Mouse (Mus musculus) heart, embryonic 15.5 days (tissue): Measurements from ENCODE around the gene Limd1. TPM values are rescaled to one million over a fixed set of nuclear protein-coding genes. Genes with fewer than 3 reads are reported as not detected.

ENCODE experiments used
- ATAC-seq: fragments of 200-750 bp; cut with Nextera tagmentation; replicated peaks from 2 replicates; pipeline ENCODE4 v1.8.0; 2017; ENCODE audit warnings: low read depth, moderate TSS enrichment; ENCODE audit not compliant: insufficient number of reproducible peaks, insufficient read depth, low FRiP score
- H3K27ac ChIP-seq: fragments of 300-500 bp; sonication (generic); 2 replicates; pipeline ENCODE4 v1.5.1; 2015; ENCODE audit warnings: mild to moderate bottlenecking, inconsistent platforms
- H3K27me3 ChIP-seq: fragments of 300-500 bp; sonication (generic); 2 replicates; pipeline ENCODE4 v1.6.1; 2015; ENCODE audit warnings: inconsistent platforms
- H3K36me3 ChIP-seq: fragments of 300-500 bp; sonication (generic); 2 replicates; pipeline ENCODE4 v1.6.1; 2015; ENCODE audit warnings: mild to moderate bottlenecking, inconsistent platforms
- H3K4me1 ChIP-seq: fragments of 300-500 bp; sonication (generic); replicated peaks from 2 replicates; pipeline ENCODE4 v1.6.1; 2015; ENCODE audit warnings: inconsistent platforms
- H3K4me2 ChIP-seq: fragments of 300-500 bp; sonication (generic); 2 replicates; pipeline ENCODE4 v1.6.1; 2015; ENCODE audit warnings: inconsistent platforms, mild to moderate bottlenecking, moderate library complexity
- H3K4me3 ChIP-seq: fragments of 300-500 bp; sonication (generic); 2 replicates; pipeline ENCODE4 v1.5.1; 2015; ENCODE audit warnings: mild to moderate bottlenecking, inconsistent platforms
- H3K9ac ChIP-seq: fragments of 300-500 bp; sonication (generic); 2 replicates; pipeline ENCODE4 v1.6.1; 2015; ENCODE audit warnings: mild to moderate bottlenecking, inconsistent platforms
- H3K9me3 ChIP-seq: fragments of 300-500 bp; sonication (generic); replicated peaks from 2 replicates; pipeline ENCODE4 v1.6.1; 2016; ENCODE audit warnings: inconsistent platforms
- WGBS: fragments of 180-500 bp; shearing (Covaris S2); methylation state at CpG from one replicate; pipeline ENCODE4 v1.1.7; 2015; ENCODE audit warnings: mixed read lengths; 5-methylcytosine and 5-hydroxymethylcytosine counted together
- polyA plus RNA-seq: library from polyadenylated mRNA; unstranded; fragments of >200 nt; fragmentation: Nextera tagmentation; extraction: Ambion mirVana; gene quantifications from 2 replicates; pipeline ENCODE4 v1.2.1, GENCODE M21; 2015

Gene Limd1
- polyA plus RNA-seq, 1 experiment from 2014 or later: 50.3 TPM

- Histone ChIP-seq H3K27me3 (no peaks in the 10 kb centered on the region), H3K4me3 (no peak overlapping the region), H3K4me2 (0 out of 2 replicates have a peak overlapping the region, but pooled peaks have one; percentile 96), H3K9me3 (no peaks in the 10 kb centered on the region), H3K27ac (no peak overlapping the region), H3K9ac (no peak overlapping the region), H3K36me3 (peaks cover 15% of the 10 kb centered on the region), H3K4me1 (peaks cover 87% of the 10 kb centered on the region)
- ATAC-seq: no peak
- 80% methylated on average over 3 of the region's 3 CpGs for WGBS
Measured at GRCm38 (mm10) chr9:123484830-123485229, 6.3 kb downstream of the Limd1 start.

- H3K4me2 ChIP-seq: no peak overlapping the region
- H3K9me3 ChIP-seq: no peaks in the 10 kb centered on the region
- no peak overlapping the region for H3K27ac ChIP-seq
- H3K27me3 ChIP-seq: no peaks in the 10 kb centered on the region
- WGBS: 80% methylated on average over 4 of the region's 4 CpGs
- peaks cover 15% of the 10 kb centered on the region for H3K36me3 ChIP-seq
- no peak overlapping the region for H3K9ac ChIP-seq
- peaks cover 87% of the 10 kb centered on the region for H3K4me1 ChIP-seq
- H3K4me3 ChIP-seq: no peak overlapping the region
- ATAC-seq: no peak
Measured at GRCm38 (mm10) chr9:123485561-123485960, 7.1 kb downstream of the Limd1 start.

DNA sequence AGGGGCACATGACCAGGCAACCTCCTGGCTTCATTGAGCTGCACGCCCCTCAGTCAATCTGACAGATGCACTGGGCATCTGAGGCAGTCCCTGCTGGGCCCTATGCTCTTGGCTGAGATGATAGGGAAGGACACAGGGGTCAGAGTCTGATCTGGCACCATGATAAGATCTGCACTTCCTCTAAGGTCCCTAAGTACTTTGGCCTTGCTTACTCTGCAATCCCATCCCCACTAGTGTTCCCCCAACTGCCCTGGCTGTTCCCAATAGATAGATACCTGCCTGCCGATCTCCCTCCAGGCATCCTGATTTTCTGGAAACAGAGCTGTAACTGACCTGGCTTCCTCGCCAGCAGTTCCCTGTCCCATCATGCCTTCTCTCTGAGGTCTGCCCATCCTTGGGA is 8.1 kb downstream of the Limd1 start:
- Histone ChIP-seq H3K27ac (peak overlapping the region; percentile 6; the same call in 1 of the 2 replicates), H3K36me3 (peaks cover 15% of the 10 kb centered on the region)

GRCm38 (mm10) chr9:123489073-123489472 is 10.6 kb downstream of the Limd1 start:
- no peaks in the 10 kb centered on the region for H3K27me3 ChIP-seq
- H3K36me3 ChIP-seq: peaks cover 10% of the 10 kb centered on the region
- no peak for ATAC-seq
- H3K4me3 ChIP-seq: no peak overlapping the region
- H3K27ac ChIP-seq: peak overlapping the region; percentile 14; the same call in 1 of the 2 replicates
- H3K4me1 ChIP-seq: peaks cover 81% of the 10 kb centered on the region
- H3K4me2 ChIP-seq: no peak overlapping the region
- WGBS: 33% methylated on average over 2 of the region's 2 CpGs
- no peaks in the 10 kb centered on the region for H3K9me3 ChIP-seq
- H3K9ac ChIP-seq: no peak overlapping the region

More for the DNA sequence above, 8.1 kb downstream of the Limd1 start:
- Histone ChIP-seq H3K4me3 (no peak overlapping the region), H3K27me3 (no peaks in the 10 kb centered on the region), H3K9ac (no peak overlapping the region), H3K9me3 (no peaks in the 10 kb centered on the region), H3K4me1 (peaks cover 86% of the 10 kb centered on the region), H3K4me2 (no peak overlapping the region)
- no peak for ATAC-seq
- WGBS: 70% methylated on average over 3 of the region's 3 CpGs

GRCm38 (mm10) chr9:123489727-123490343 is 11.3 kb downstream of the Limd1 start:
- WGBS: 55% methylated on average over 9 of the region's 9 CpGs
- no peak overlapping the region for H3K4me2 ChIP-seq
- H3K4me3 ChIP-seq: no peak overlapping the region
- no peak for ATAC-seq
- H3K27ac ChIP-seq: peak overlapping the region; percentile 83
- H3K9me3 ChIP-seq: no peaks in the 10 kb centered on the region
- H3K36me3 ChIP-seq: peaks cover 6% of the 10 kb centered on the region
- H3K9ac ChIP-seq: 0 out of 2 replicates have a peak overlapping the region, but pooled peaks have one; percentile 18
- H3K4me1 ChIP-seq: peaks cover 73% of the 10 kb centered on the region
- H3K27me3 ChIP-seq: no peaks in the 10 kb centered on the region

- peak; percentile 51 for ATAC-seq
- H3K27me3 ChIP-seq: no peaks in the 10 kb centered on the region
- peak overlapping the region; percentile 49 for H3K4me2 ChIP-seq
- peaks cover 4% of the 10 kb centered on the region for H3K36me3 ChIP-seq
- H3K4me3 ChIP-seq: no peak overlapping the region
- peaks cover 67% of the 10 kb centered on the region for H3K4me1 ChIP-seq
- 26% methylated on average over 5 of the region's 5 CpGs for WGBS
- peak overlapping the region; percentile 83 for H3K27ac ChIP-seq
- H3K9me3 ChIP-seq: no peaks in the 10 kb centered on the region
- no peak overlapping the region for H3K9ac ChIP-seq
Measured at GRCm38 (mm10) chr9:123490930-123491329, 12.4 kb downstream of the Limd1 start.

DNA sequence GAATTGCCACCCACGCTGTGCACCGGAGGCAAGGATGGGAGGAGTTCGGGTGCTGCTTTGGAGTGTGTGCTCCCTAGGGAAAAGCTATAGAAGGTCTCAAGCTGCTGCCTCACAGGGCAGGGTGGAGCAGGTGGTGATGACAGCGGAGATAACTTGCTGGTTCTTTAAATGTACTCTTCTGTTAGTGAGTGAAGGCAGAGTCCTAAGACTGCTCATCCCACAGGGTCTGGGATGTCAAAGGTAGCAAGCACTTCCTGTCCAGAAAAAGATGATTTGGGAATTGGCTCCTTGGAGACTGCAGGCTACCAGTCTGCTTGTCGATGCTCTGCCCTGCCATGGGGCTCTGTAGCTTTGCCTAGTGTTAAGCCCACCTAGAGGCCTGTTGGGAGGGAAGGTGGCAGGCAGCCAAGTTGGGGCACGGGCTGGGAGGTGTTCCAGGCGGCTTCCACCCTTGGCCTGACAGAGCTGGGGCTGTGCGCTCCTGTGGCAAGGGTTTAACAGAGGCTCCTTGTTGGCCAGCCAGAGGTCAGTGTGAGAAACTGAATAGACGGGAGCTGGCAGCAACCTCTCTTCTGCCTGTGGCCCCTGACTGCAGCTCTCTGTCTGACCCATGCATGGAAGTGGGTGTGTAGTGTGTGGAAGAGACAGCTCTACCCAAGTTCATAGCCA is 13.5 kb downstream of the Limd1 start:
- Histone ChIP-seq H3K4me3 (peak overlapping the region; percentile 2; the same call in 1 of the 2 replicates), H3K27ac (peak overlapping the region; percentile 83), H3K4me1 (peaks cover 67% of the 10 kb centered on the region), H3K9me3 (no peaks in the 10 kb centered on the region), H3K4me2 (peak overlapping the region; percentile 40), H3K9ac (no peak overlapping the region), H3K36me3 (peaks cover 3% of the 10 kb centered on the region; the same call in 1 of the 2 replicates), H3K27me3 (no peaks in the 10 kb centered on the region)
- ATAC-seq: peak; percentile 85
- 34% methylated on average over 9 of the region's 9 CpGs for WGBS

DNA sequence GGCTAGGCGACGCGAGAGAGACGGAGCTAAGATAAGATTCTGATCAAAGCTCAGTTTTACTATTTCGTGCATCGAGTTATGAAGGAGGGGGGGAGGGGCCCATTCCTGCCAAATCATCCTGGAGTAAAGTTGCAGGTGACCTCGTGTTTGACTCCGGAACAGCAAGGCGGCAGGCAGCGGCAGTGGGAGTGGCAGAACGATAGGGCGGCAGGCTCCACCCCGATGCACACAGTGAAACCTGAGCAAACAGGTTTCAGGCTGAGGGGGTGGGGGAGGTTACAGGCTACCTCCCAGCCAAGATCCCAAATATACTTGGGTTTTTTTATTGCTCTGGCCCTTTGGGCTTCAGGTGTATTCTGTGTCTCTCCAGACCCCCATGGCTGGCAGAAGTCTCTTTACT is 18.2 kb downstream of the Limd1 start:
- Histone ChIP-seq H3K4me1 (peaks cover 40% of the 10 kb centered on the region), H3K27ac (no peak overlapping the region), H3K9ac (no peak overlapping the region), H3K4me3 (peak overlapping the region; percentile 17; the same call in 1 of the 2 replicates), H3K9me3 (no peaks in the 10 kb centered on the region), H3K27me3 (no peaks in the 10 kb centered on the region), H3K36me3 (peaks cover 11% of the 10 kb centered on the region), H3K4me2 (peak overlapping the region; percentile 53)
- WGBS: 16% methylated on average over 13 of the region's 13 CpGs
- no peak for ATAC-seq

DNA sequence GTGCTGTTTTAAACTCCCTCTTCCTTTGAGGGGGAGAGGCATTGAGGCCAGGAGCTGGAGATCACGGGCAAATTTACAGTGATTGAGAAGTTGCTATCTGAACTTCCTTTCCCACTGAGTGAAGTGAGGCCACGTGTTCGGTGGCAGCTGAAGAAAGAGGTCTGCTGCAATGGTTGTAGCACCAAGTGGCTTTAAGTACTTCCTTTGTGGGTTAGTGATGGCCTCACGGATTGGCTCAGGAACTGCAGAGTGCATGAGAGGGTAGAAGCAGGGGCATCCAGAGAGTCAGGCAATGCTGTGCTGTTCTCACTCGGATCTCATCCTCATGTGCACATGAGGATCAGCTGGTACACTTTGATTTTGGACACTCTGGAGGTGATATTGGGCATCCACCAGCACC is 19.4 kb downstream of the Limd1 start:
- no peak overlapping the region for H3K4me3 ChIP-seq
- no peak overlapping the region for H3K4me2 ChIP-seq
- H3K27me3 ChIP-seq: no peaks in the 10 kb centered on the region
- ATAC-seq: no peak
- peaks cover 17% of the 10 kb centered on the region for H3K36me3 ChIP-seq
- peaks cover 29% of the 10 kb centered on the region for H3K4me1 ChIP-seq
- H3K27ac ChIP-seq: no peak overlapping the region
- H3K9ac ChIP-seq: no peak overlapping the region
- 38% methylated on average over 5 of the region's 5 CpGs for WGBS
- no peaks in the 10 kb centered on the region for H3K9me3 ChIP-seq

DNA sequence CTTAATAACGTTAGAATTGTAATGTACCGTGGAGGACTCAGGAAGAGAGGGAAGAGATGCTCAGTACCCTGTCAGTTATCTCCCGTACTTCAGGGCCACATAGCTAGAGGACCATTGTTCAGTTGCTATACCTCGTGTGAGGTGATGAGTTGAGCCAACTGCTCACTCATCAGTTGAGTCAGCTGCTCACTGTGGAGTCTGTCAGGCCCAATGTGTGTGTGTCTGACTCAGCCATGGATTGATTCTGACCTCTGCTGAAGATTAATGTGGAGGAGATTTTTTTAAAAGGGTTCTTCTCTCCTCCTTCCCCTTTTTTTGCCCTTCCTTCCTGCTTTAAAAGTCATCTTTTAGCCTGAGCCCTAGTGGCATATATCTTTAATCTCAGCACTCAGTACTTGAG is 22.0 kb downstream of the Limd1 start:
- no peak for ATAC-seq
- no peak overlapping the region for H3K9ac ChIP-seq
- no peak overlapping the region for H3K4me2 ChIP-seq
- H3K4me3 ChIP-seq: no peak overlapping the region
- H3K9me3 ChIP-seq: no peaks in the 10 kb centered on the region
- no peaks in the 10 kb centered on the region for H3K27me3 ChIP-seq
- H3K27ac ChIP-seq: no peak overlapping the region
- H3K4me1 ChIP-seq: peaks cover 36% of the 10 kb centered on the region
- peaks cover 21% of the 10 kb centered on the region for H3K36me3 ChIP-seq
- WGBS: 57% methylated on average over 4 of the region's 4 CpGs

- H3K4me2 ChIP-seq: no peak overlapping the region
- no peak overlapping the region for H3K4me3 ChIP-seq
- no peak for ATAC-seq
- WGBS: 69% methylated on average over 5 of the region's 5 CpGs
- H3K36me3 ChIP-seq: peaks cover 21% of the 10 kb centered on the region
- no peak overlapping the region for H3K27ac ChIP-seq
- peaks cover 29% of the 10 kb centered on the region for H3K4me1 ChIP-seq
- no peaks in the 10 kb centered on the region for H3K27me3 ChIP-seq
- H3K9me3 ChIP-seq: no peaks in the 10 kb centered on the region
- no peak overlapping the region for H3K9ac ChIP-seq
Measured at GRCm38 (mm10) chr9:123503171-123503834, 24.8 kb downstream of the Limd1 start.
